Mouse (Mus musculus): ENCODE measurements around the gene Tob2. TPM values are rescaled to one million over a fixed set of nuclear protein-coding genes. Genes with fewer than 3 reads are reported as not detected.

Tob2 gene
- total RNA-seq, 1 experiment: 20.9 TPM

GRCm38 (mm10) chr15:81810671-81811598, 47.7 kb downstream of the Tob2 start:
- Histone ChIP-seq H3K9ac (ENCODE audit: insufficient read depth, low read depth, low read length, poor library complexity, severe bottlenecking) (peak overlapping the region; percentile 77), H3K4me1 (ENCODE audit: control insufficient read depth in 2 of 2, insufficient read depth in 2 of 2, low read length in 2 of 2, poor library complexity in 1 of 2) (peaks cover 0 to 6% of the 10 kb centered on the region in 2 experiments; a peak in 2 of 4 replicates), H3K27ac (ENCODE audit: insufficient read depth, low read depth, low read length, poor library complexity, severe bottlenecking) (peak overlapping the region; percentile 67; the same call in 1 of the 2 replicates), H3K36me3 (ENCODE audit: control insufficient read depth, insufficient read depth, low read length, poor library complexity, severe bottlenecking) (peaks cover 5% of the 10 kb centered on the region; the same call in 1 of the 2 replicates), H3K9me3 (ENCODE audit: control insufficient read depth, insufficient read depth, low read depth, low read length) (no peaks in the 10 kb centered on the region), H3K4me3 (ENCODE audit: insufficient read depth in 1 of 2, low read depth in 1 of 2, low read length in 2 of 2, poor library complexity in 1 of 2, severe bottlenecking in 1 of 2) (peak overlapping the region; percentile 76 to 92)
- DNase-seq (ENCODE audit: low read depth, low spot score): peak; percentile 96
- in situ Hi-C loops (cut with MboI; ENCODE audit: low sequenced_read_pairs in 2 of 2, unreplicated experiment in 2 of 2): no loop called here
- TF ChIP-seq MAFK (IDR thresholded peaks at IDR 0.05; ENCODE audit: insufficient read depth, low read depth, low read length) (no peak), HCFC1 (IDR thresholded peaks at IDR 0.05; ENCODE audit: borderline replicate concordance, insufficient read depth, low read length) (peak; percentile 38; the same call in 1 of the 2 replicates), CHD2 (IDR thresholded peaks at IDR 0.05; ENCODE audit: low read depth, low read length) (no peak; the same call in 1 of the 2 replicates), ZC3H11A (IDR thresholded peaks at IDR 0.05; ENCODE audit: borderline replicate concordance, low read depth, low read length) (no peak), ZNF384 (IDR thresholded peaks at IDR 0.05; ENCODE audit: low read depth, low read length) (no peak)

- TF ChIP-seq CHD2 (IDR thresholded peaks at IDR 0.05; ENCODE audit: low read depth, low read length) (no peak), ZNF384 (IDR thresholded peaks at IDR 0.05; ENCODE audit: low read depth, low read length) (no peak), ZC3H11A (IDR thresholded peaks at IDR 0.05; ENCODE audit: borderline replicate concordance, low read depth, low read length) (no peak), MAFK (IDR thresholded peaks at IDR 0.05; ENCODE audit: insufficient read depth, low read depth, low read length) (no peak), HCFC1 (IDR thresholded peaks at IDR 0.05; ENCODE audit: borderline replicate concordance, insufficient read depth, low read length) (no peak)
- Histone ChIP-seq H3K4me1 (ENCODE audit: control insufficient read depth in 2 of 2, insufficient read depth in 2 of 2, low read length in 2 of 2, poor library complexity in 1 of 2) (peaks cover 0 to 6% of the 10 kb centered on the region in 2 experiments; a peak in 2 of 4 replicates), H3K36me3 (ENCODE audit: control insufficient read depth, insufficient read depth, low read length, poor library complexity, severe bottlenecking) (peaks cover 4% of the 10 kb centered on the region; the same call in 1 of the 2 replicates)
Measured at GRCm38 (mm10) chr15:81810150-81810549, 48.4 kb downstream of the Tob2 start.

GRCm38 (mm10) chr15:81809550-81809949, 49.0 kb downstream of the Tob2 start:
- DNase-seq (ENCODE audit: low read depth, low spot score): no peak
- in situ Hi-C loops (cut with MboI; ENCODE audit: low sequenced_read_pairs in 2 of 2, unreplicated experiment in 2 of 2): no loop called here
- TF ChIP-seq ZNF384 (IDR thresholded peaks at IDR 0.05; ENCODE audit: low read depth, low read length) (no peak), MAFK (IDR thresholded peaks at IDR 0.05; ENCODE audit: insufficient read depth, low read depth, low read length) (no peak), CHD2 (IDR thresholded peaks at IDR 0.05; ENCODE audit: low read depth, low read length) (no peak), HCFC1 (IDR thresholded peaks at IDR 0.05; ENCODE audit: borderline replicate concordance, insufficient read depth, low read length) (no peak), ZC3H11A (IDR thresholded peaks at IDR 0.05; ENCODE audit: borderline replicate concordance, low read depth, low read length) (no peak)
- Histone ChIP-seq H3K4me3 (ENCODE audit: insufficient read depth in 1 of 2, low read depth in 1 of 2, low read length in 2 of 2, poor library complexity in 1 of 2, severe bottlenecking in 1 of 2) (0 out of 4 replicates have a peak overlapping the region, but pooled peaks of 1 of the 2 experiments have one; percentile 92), H3K27ac (ENCODE audit: insufficient read depth, low read depth, low read length, poor library complexity, severe bottlenecking) (no peak overlapping the region), H3K9me3 (ENCODE audit: control insufficient read depth, insufficient read depth, low read depth, low read length) (no peaks in the 10 kb centered on the region), H3K4me1 (ENCODE audit: control insufficient read depth in 2 of 2, insufficient read depth in 2 of 2, low read length in 2 of 2, poor library complexity in 1 of 2) (peaks cover 0 to 6% of the 10 kb centered on the region in 2 experiments; a peak in 2 of 4 replicates), H3K9ac (ENCODE audit: insufficient read depth, low read depth, low read length, poor library complexity, severe bottlenecking) (no peak overlapping the region), H3K36me3 (ENCODE audit: control insufficient read depth, insufficient read depth, low read length, poor library complexity, severe bottlenecking) (no peaks in the 10 kb centered on the region)

More at GRCm38 (mm10) chr15:81810150-81810549, 48.4 kb downstream of the Tob2 start:
- Histone ChIP-seq H3K27ac (ENCODE audit: insufficient read depth, low read depth, low read length, poor library complexity, severe bottlenecking) (no peak overlapping the region), H3K4me3 (ENCODE audit: insufficient read depth in 1 of 2, low read depth in 1 of 2, low read length in 2 of 2, poor library complexity in 1 of 2, severe bottlenecking in 1 of 2) (peak overlapping the region; percentile 68 to 92), H3K9me3 (ENCODE audit: control insufficient read depth, insufficient read depth, low read depth, low read length) (no peaks in the 10 kb centered on the region), H3K9ac (ENCODE audit: insufficient read depth, low read depth, low read length, poor library complexity, severe bottlenecking) (0 out of 2 replicates have a peak overlapping the region, but pooled peaks have one; percentile 7)
- DNase-seq (ENCODE audit: low read depth, low spot score): no peak
- in situ Hi-C loops (cut with MboI; ENCODE audit: low sequenced_read_pairs in 2 of 2, unreplicated experiment in 2 of 2): no loop called here

- H3K27ac ChIP-seq (ENCODE audit: insufficient read depth, low read depth, low read length, poor library complexity, severe bottlenecking): no peak overlapping the region
- TF ChIP-seq ZC3H11A (IDR thresholded peaks at IDR 0.05; ENCODE audit: borderline replicate concordance, low read depth, low read length): no peak
- no peak for TF ChIP-seq ZNF384 (IDR thresholded peaks at IDR 0.05; ENCODE audit: low read depth, low read length)
- TF ChIP-seq MAFK (IDR thresholded peaks at IDR 0.05; ENCODE audit: insufficient read depth, low read depth, low read length): no peak
- no peak for TF ChIP-seq CHD2 (IDR thresholded peaks at IDR 0.05; ENCODE audit: low read depth, low read length)
- TF ChIP-seq HCFC1 (IDR thresholded peaks at IDR 0.05; ENCODE audit: borderline replicate concordance, insufficient read depth, low read length): no peak
- H3K9ac ChIP-seq (ENCODE audit: insufficient read depth, low read depth, low read length, poor library complexity, severe bottlenecking): no peak overlapping the region
- in situ Hi-C loops (cut with MboI; ENCODE audit: low sequenced_read_pairs in 2 of 2, unreplicated experiment in 2 of 2): no loop called here
- no peak for DNase-seq (ENCODE audit: low read depth, low spot score)
- no peaks in the 10 kb centered on the region for H3K36me3 ChIP-seq (ENCODE audit: control insufficient read depth, insufficient read depth, low read length, poor library complexity, severe bottlenecking)
- H3K4me1 ChIP-seq (ENCODE audit: control insufficient read depth in 2 of 2, insufficient read depth in 2 of 2, low read length in 2 of 2, poor library complexity in 1 of 2): peaks cover 0 to 6% of the 10 kb centered on the region in 2 experiments; a peak in 2 of 4 replicates
- H3K4me3 ChIP-seq (ENCODE audit: insufficient read depth in 1 of 2, low read depth in 1 of 2, low read length in 2 of 2, poor library complexity in 1 of 2, severe bottlenecking in 1 of 2): no peak overlapping the region
- H3K9me3 ChIP-seq (ENCODE audit: control insufficient read depth, insufficient read depth, low read depth, low read length): no peaks in the 10 kb centered on the region
Measured at GRCm38 (mm10) chr15:81808799-81809198, 49.8 kb downstream of the Tob2 start.

All from ES-E14 (cell line).